Mouse (Mus musculus): Measurements from ENCODE around the gene Zfp788. TPM values are rescaled to one million over a fixed set of nuclear protein-coding genes. Genes with fewer than 3 reads are reported as not detected.

Gene Zfp788
- 0.24 and 0.34 TPM in 2 replicates for polyA plus RNA-seq (2012; rRNA removed)

GRCm38 (mm10) chr7:41632409-41633220 lies at the start of gene Zfp788:
Gene Zfp788, plus strand, starts transcription at chr7:41633203.

GRCm38 (mm10) chr7:41599034-41599813 lies 33.8 kb upstream of the Zfp788 start, which contains the start of gene 2610021A01Rik:
Gene 2610021A01Rik, plus strand, starts transcription at chr7:41599230.

Other genes with a start within 250 kb of the Zfp788 start
- 2.0 and 2.1 TPM in 2 replicates for gene AI987944, start 239.8 kb upstream of the Zfp788 start, polyA plus RNA-seq (2012; rRNA removed)
- gene Vmn2r57, start 184.5 kb upstream of the Zfp788 start, polyA plus RNA-seq (2012; rRNA removed): 0.03 TPM in 2 replicates
- gene Gm20449, start 133.8 kb upstream of the Zfp788 start, polyA plus RNA-seq (2012; rRNA removed): not detected in 2 replicates
- 2.8 and 3.0 TPM in 2 replicates for gene AW146154, start 133.3 kb upstream of the Zfp788 start, polyA plus RNA-seq (2012; rRNA removed)
- not detected in 2 replicates for gene Gm6871, start 59.5 kb upstream of the Zfp788 start, polyA plus RNA-seq (2012; rRNA removed)
- 1.7 and 2.0 TPM in 2 replicates for gene 2610021A01Rik, start 34.0 kb upstream of the Zfp788 start, polyA plus RNA-seq (2012; rRNA removed)
- gene Vmn2r58, start 239.5 kb downstream of the Zfp788 start, polyA plus RNA-seq (2012; rRNA removed): not detected in 2 replicates

Measured in colon, adult 2 months (tissue).